Mouse (Mus musculus) heart, embryonic 12.5 days (tissue): ENCODE data around the gene Etnk1. TPM values are rescaled to one million over a fixed set of nuclear protein-coding genes. Genes with fewer than 3 reads are reported as not detected.

ENCODE experiments used
- ATAC-seq: fragments of 200-750 bp; cut with Nextera tagmentation; 2 replicates; pipeline ENCODE4 v1.8.0; 2017; ENCODE audit warnings: moderate TSS enrichment, moderate library complexity; ENCODE audit not compliant: insufficient number of reproducible peaks, low FRiP score
- H3K27ac ChIP-seq: fragments of 300-500 bp; sonication (generic); 2 replicates; pipeline ENCODE4 v1.5.1; 2016; ENCODE audit warnings: mild to moderate bottlenecking, moderate library complexity; ENCODE audit not compliant: poor library complexity, severe bottlenecking
- H3K27me3 ChIP-seq: fragments of 300-500 bp; sonication (generic); replicated peaks from 2 replicates; pipeline ENCODE4 v1.6.1; 2016; ENCODE audit warnings: mild to moderate bottlenecking, moderate library complexity
- H3K36me3 ChIP-seq: fragments of 300-500 bp; sonication (generic); 2 replicates; pipeline ENCODE4 v1.6.1; 2016; ENCODE audit warnings: mild to moderate bottlenecking, moderate library complexity
- H3K4me1 ChIP-seq: fragments of 300-500 bp; sonication (generic); replicated peaks from 2 replicates; pipeline ENCODE4 v1.6.1; 2016; ENCODE audit warnings: mild to moderate bottlenecking
- H3K4me2 ChIP-seq: fragments of 300-500 bp; sonication (generic); 2 replicates; pipeline ENCODE4 v1.6.1; 2016; ENCODE audit warnings: mild to moderate bottlenecking, moderate library complexity
- H3K4me3 ChIP-seq: fragments of 300-500 bp; sonication (generic); 2 replicates; pipeline ENCODE4 v1.5.1; 2016; ENCODE audit warnings: mild to moderate bottlenecking
- H3K9ac ChIP-seq: fragments of 300-500 bp; sonication (generic); 2 replicates; pipeline ENCODE4 v1.6.1; 2016; ENCODE audit warnings: mild to moderate bottlenecking, moderate library complexity
- H3K9me3 ChIP-seq: fragments of 300-500 bp; sonication (generic); replicated peaks from 2 replicates; pipeline ENCODE4 v1.6.1; 2016; ENCODE audit warnings: mild to moderate bottlenecking, moderate library complexity
- WGBS: fragments of 180-500 bp; shearing (Covaris S2); methylation state at CpG from one replicate; pipeline ENCODE4 v1.1.7; 2016; 5-methylcytosine and 5-hydroxymethylcytosine counted together
- polyA plus RNA-seq: library from polyadenylated mRNA; unstranded; fragments of >200 nt; fragmentation: Nextera tagmentation; extraction: Ambion mirVana; gene quantifications from 2 replicates; pipeline ENCODE4 v1.2.1, GENCODE M21; 2016

The Etnk1 gene
- polyA plus RNA-seq, 1 experiment from 2014 or later, result 24.0 TPM

DNA sequence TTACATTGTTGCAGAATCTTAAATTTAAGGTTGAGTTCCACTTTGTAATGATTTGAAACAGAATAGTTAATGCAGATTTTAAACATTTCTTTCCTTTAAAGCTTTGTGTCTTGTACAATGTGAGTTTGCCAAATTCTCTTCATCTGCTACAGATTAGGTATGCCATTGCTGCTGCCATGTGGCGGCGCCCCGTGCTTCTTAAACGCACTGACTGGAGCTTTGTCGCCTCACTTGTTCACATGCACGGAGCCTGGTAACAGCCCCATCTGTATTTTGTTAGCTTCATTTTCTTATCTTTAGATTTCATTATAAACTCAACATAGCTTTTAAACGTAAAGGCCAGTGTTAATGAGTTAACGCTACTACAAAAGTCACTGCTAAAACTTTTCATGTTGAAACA is 25.7 kb downstream of the Etnk1 start:
- no peak for ATAC-seq
- H3K4me3 ChIP-seq, result no peak overlapping the region
- H3K27me3 ChIP-seq, result no peaks in the 10 kb centered on the region
- 83% methylated on average over 8 of the region's 8 CpGs for WGBS
- peaks cover 36% of the 10 kb centered on the region for H3K36me3 ChIP-seq
- no peak overlapping the region for H3K9ac ChIP-seq
- no peak overlapping the region for H3K27ac ChIP-seq
- H3K4me2 ChIP-seq, result no peak overlapping the region
- peaks cover 25% of the 10 kb centered on the region for H3K4me1 ChIP-seq
- no peaks in the 10 kb centered on the region for H3K9me3 ChIP-seq

GRCm38 (mm10) chr6:143193166-143193565 is 26.1 kb downstream of the Etnk1 start:
- Histone ChIP-seq H3K9me3 (no peaks in the 10 kb centered on the region), H3K4me2 (no peak overlapping the region), H3K4me3 (no peak overlapping the region), H3K27ac (no peak overlapping the region), H3K36me3 (peaks cover 39% of the 10 kb centered on the region), H3K27me3 (no peaks in the 10 kb centered on the region), H3K4me1 (peaks cover 25% of the 10 kb centered on the region), H3K9ac (no peak overlapping the region)
- ATAC-seq, result no peak
- 86% methylated on average over 10 of the region's 10 CpGs for WGBS

- Histone ChIP-seq H3K27me3 (no peaks in the 10 kb centered on the region), H3K27ac (peak overlapping the region; percentile 62), H3K9me3 (no peaks in the 10 kb centered on the region), H3K4me3 (no peak overlapping the region), H3K4me2 (peak overlapping the region; percentile 4; the same call in 1 of the 2 replicates), H3K4me1 (peaks cover 25% of the 10 kb centered on the region), H3K9ac (no peak overlapping the region), H3K36me3 (peaks cover 41% of the 10 kb centered on the region)
- no peak for ATAC-seq
- 57% methylated on average over 6 of the region's 6 CpGs for WGBS
Measured at GRCm38 (mm10) chr6:143193641-143194040, 26.6 kb downstream of the Etnk1 start.

DNA sequence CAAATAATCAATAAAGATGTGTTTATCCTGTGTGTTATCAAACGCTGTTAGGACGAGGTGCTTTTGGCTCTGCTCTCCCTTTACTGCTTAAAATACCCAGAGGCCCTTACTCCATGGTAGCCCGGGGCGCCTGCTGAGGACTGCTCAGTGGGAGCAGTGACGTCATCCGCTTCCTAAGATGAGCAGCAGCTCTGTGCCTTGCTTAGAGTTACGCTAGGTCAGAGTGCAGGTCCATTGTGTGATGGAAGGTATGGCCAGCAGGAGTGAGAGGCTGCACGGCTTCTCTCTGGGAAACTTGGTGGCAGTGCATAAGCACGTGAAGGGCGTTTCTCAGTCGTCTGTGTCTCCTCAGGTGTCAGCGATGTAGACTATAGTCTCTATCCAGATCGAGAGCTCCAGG is 30.0 kb downstream of the Etnk1 start:
- Histone ChIP-seq H3K27ac (no peak overlapping the region), H3K9ac (no peak overlapping the region), H3K4me3 (no peak overlapping the region), H3K4me1 (peaks cover 12% of the 10 kb centered on the region), H3K9me3 (no peaks in the 10 kb centered on the region), H3K27me3 (no peaks in the 10 kb centered on the region), H3K4me2 (no peak overlapping the region), H3K36me3 (peaks cover 53% of the 10 kb centered on the region)
- no peak for ATAC-seq
- 85% methylated on average over 13 of the region's 13 CpGs for WGBS

- Histone ChIP-seq H3K9ac (no peak overlapping the region), H3K27ac (no peak overlapping the region), H3K27me3 (no peaks in the 10 kb centered on the region), H3K4me2 (no peak overlapping the region), H3K4me1 (peaks cover 11% of the 10 kb centered on the region), H3K36me3 (peaks cover 63% of the 10 kb centered on the region), H3K9me3 (no peaks in the 10 kb centered on the region), H3K4me3 (no peak overlapping the region)
- WGBS, result 92% methylated on average over 7 of the region's 7 CpGs
- no peak for ATAC-seq
Measured at GRCm38 (mm10) chr6:143198421-143198820, 31.4 kb downstream of the Etnk1 start.

DNA sequence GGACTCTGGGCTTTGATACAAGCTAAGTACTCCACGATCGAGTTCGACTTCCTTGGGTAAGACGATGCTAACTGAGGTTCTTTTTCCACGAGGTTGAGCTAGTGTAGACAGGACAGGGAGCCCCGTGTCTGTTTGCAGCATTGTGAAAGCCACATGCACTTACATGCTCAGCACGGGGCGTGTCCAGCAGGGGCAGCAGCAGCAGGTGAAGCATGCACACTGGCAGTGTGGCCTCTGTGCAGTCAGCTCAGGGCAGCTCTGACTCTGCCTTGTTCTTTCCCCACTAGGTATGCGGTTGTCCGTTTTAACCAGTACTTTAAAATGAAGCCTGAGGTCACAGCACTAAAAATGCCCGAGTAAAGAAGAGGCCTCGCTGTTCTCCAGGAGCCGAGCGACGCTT is 36.1 kb downstream of the Etnk1 start:
- no peak overlapping the region for H3K4me2 ChIP-seq
- ATAC-seq, result no peak
- no peaks in the 10 kb centered on the region for H3K27me3 ChIP-seq
- no peak overlapping the region for H3K4me3 ChIP-seq
- H3K4me1 ChIP-seq, result peaks cover 5% of the 10 kb centered on the region
- no peaks in the 10 kb centered on the region for H3K9me3 ChIP-seq
- H3K9ac ChIP-seq, result no peak overlapping the region
- H3K36me3 ChIP-seq, result peaks cover 62% of the 10 kb centered on the region
- H3K27ac ChIP-seq, result no peak overlapping the region
- 91% methylated on average over 15 of the region's 15 CpGs for WGBS

GRCm38 (mm10) chr6:143208880-143209279 is 41.9 kb downstream of the Etnk1 start:
- Histone ChIP-seq H3K4me1 (peaks cover 5% of the 10 kb centered on the region), H3K9ac (no peak overlapping the region), H3K27ac (no peak overlapping the region), H3K4me3 (no peak overlapping the region), H3K4me2 (no peak overlapping the region), H3K36me3 (peaks cover 41% of the 10 kb centered on the region), H3K9me3 (peaks cover 12% of the 10 kb centered on the region; the same call in 1 of the 2 replicates), H3K27me3 (no peaks in the 10 kb centered on the region)
- WGBS, result 95% methylated on average over 3 of the region's 3 CpGs
- ATAC-seq, result no peak

GRCm38 (mm10) chr6:143212766-143213165 is 45.7 kb downstream of the Etnk1 start:
- 72% methylated on average over 6 of the region's 6 CpGs for WGBS
- no peak for ATAC-seq
- no peak overlapping the region for H3K4me3 ChIP-seq

DNA sequence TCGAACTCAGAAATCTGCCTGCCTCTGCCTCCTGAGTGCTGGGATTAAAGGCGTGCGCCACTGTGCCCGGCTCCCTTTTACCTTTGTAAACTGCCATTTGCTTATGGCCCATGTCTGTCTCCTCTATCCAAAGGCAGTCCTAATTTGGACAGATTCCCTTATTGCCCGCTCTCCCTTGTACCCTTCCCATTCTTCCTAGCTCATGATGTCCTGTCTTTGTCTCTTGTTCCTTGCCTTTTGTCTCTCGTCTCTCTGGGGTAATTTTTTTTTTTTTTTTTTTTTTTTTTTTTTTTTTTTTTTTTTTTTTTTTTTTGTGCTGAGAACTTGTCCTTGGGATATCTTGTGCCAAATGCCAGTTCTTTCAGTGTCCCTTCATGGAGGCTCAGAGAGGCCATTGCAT is 46.4 kb downstream of the Etnk1 start:
- H3K27me3 ChIP-seq, result no peaks in the 10 kb centered on the region
- H3K9ac ChIP-seq, result no peak overlapping the region
- peaks cover 28% of the 10 kb centered on the region for H3K36me3 ChIP-seq
- no peaks in the 10 kb centered on the region for H3K4me1 ChIP-seq
- WGBS, result 92% methylated on average over 6 of the region's 6 CpGs
- H3K27ac ChIP-seq, result no peak overlapping the region
- H3K4me2 ChIP-seq, result no peak overlapping the region
- H3K4me3 ChIP-seq, result no peak overlapping the region
- ATAC-seq, result no peak
- H3K9me3 ChIP-seq, result peaks cover 30% of the 10 kb centered on the region

More at GRCm38 (mm10) chr6:143212766-143213165, 45.7 kb downstream of the Etnk1 start:
- Histone ChIP-seq H3K9me3 (peaks cover 30% of the 10 kb centered on the region), H3K9ac (no peak overlapping the region), H3K4me2 (no peak overlapping the region), H3K36me3 (peaks cover 33% of the 10 kb centered on the region), H3K27ac (no peak overlapping the region), H3K4me1 (no peaks in the 10 kb centered on the region), H3K27me3 (no peaks in the 10 kb centered on the region)

GRCm38 (mm10) chr6:143216221-143216620 is 49.2 kb downstream of the Etnk1 start:
- Histone ChIP-seq H3K4me1 (no peaks in the 10 kb centered on the region), H3K4me2 (no peak overlapping the region), H3K36me3 (peaks cover 14% of the 10 kb centered on the region; the same call in 1 of the 2 replicates), H3K4me3 (no peak overlapping the region), H3K9ac (no peak overlapping the region), H3K9me3 (peaks cover 28% of the 10 kb centered on the region), H3K27me3 (no peaks in the 10 kb centered on the region), H3K27ac (no peak overlapping the region)
- 73% methylated on average over 11 of the region's 11 CpGs for WGBS
- ATAC-seq, result no peak

- WGBS, result 5% methylated on average over 5 of the region's 5 CpGs
- peaks cover 10% of the 10 kb centered on the region for H3K4me1 ChIP-seq
- H3K36me3 ChIP-seq, result peaks cover 10% of the 10 kb centered on the region; the same call in 1 of the 2 replicates
- no peak overlapping the region for H3K4me2 ChIP-seq
- H3K27ac ChIP-seq, result no peak overlapping the region
- H3K9ac ChIP-seq, result no peak overlapping the region
- no peaks in the 10 kb centered on the region for H3K27me3 ChIP-seq
- H3K4me3 ChIP-seq, result no peak overlapping the region
- peaks cover 15% of the 10 kb centered on the region for H3K9me3 ChIP-seq
- ATAC-seq, result peak; percentile 36; the same call in 1 of the 2 replicates
Measured at GRCm38 (mm10) chr6:143219347-143219746, 52.3 kb downstream of the Etnk1 start.

- H3K27me3 ChIP-seq, result no peaks in the 10 kb centered on the region
- ATAC-seq, result no peak
- H3K4me2 ChIP-seq, result no peak overlapping the region
- WGBS, result 84% methylated on average over 8 of the region's 8 CpGs
- peaks cover 10% of the 10 kb centered on the region for H3K4me1 ChIP-seq
- no peak overlapping the region for H3K9ac ChIP-seq
- no peak overlapping the region for H3K4me3 ChIP-seq
- no peaks in the 10 kb centered on the region for H3K36me3 ChIP-seq
- no peak overlapping the region for H3K27ac ChIP-seq
- 0 out of 2 replicates have a peak, but pooled peaks cover 6% of the 10 kb centered on the region for H3K9me3 ChIP-seq
Measured at GRCm38 (mm10) chr6:143221245-143221644, 54.2 kb downstream of the Etnk1 start.
